Mouse (Mus musculus): ENCODE measurements around the gene Kif14. TPM values are rescaled to one million over a fixed set of nuclear protein-coding genes. Genes with fewer than 3 reads are reported as not detected.

Gene Kif14
- polyA plus RNA-seq, 1 experiment from 2014 or later, result 5.2 TPM

GRCm38 (mm10) chr1:136568738-136569194, 102.6 kb downstream of the Kif14 start:
- no peak overlapping the region for H3K4me2 ChIP-seq (ENCODE audit: low read depth, low read length)
- H3K9ac ChIP-seq (ENCODE audit: low read length), result no peak overlapping the region
- no peaks in the 10 kb centered on the region for H3K9me3 ChIP-seq (replicated peaks; ENCODE audit: control insufficient read depth, low read length)
- no peak for ATAC-seq (ENCODE audit: insufficient read depth, low FRiP score)
- no peaks in the 10 kb centered on the region for H3K27me3 ChIP-seq (ENCODE audit: control insufficient read depth, insufficient read depth, low read length)
- no peak overlapping the region for H3K4me3 ChIP-seq (replicated peaks; ENCODE audit: low read length)
- peaks cover 4% of the 10 kb centered on the region; the same call in 1 of the 2 replicates for H3K4me1 ChIP-seq (ENCODE audit: control insufficient read depth, insufficient read depth, low read length)
- 92% methylated on average over 11 of the region's 11 CpGs for WGBS
- H3K36me3 ChIP-seq (ENCODE audit: control insufficient read depth, insufficient read depth, low read length), result no peaks in the 10 kb centered on the region
- no peak overlapping the region for H3K27ac ChIP-seq (ENCODE audit: low read length)

GRCm38 (mm10) chr1:136569206-136569605, 103.1 kb downstream of the Kif14 start:
- Histone ChIP-seq H3K27me3 (ENCODE audit: control insufficient read depth, insufficient read depth, low read length) (no peaks in the 10 kb centered on the region), H3K27ac (ENCODE audit: low read length) (no peak overlapping the region), H3K4me3 (replicated peaks; ENCODE audit: low read length) (no peak overlapping the region), H3K9ac (ENCODE audit: low read length) (no peak overlapping the region), H3K4me2 (ENCODE audit: low read depth, low read length) (no peak overlapping the region), H3K4me1 (ENCODE audit: control insufficient read depth, insufficient read depth, low read length) (peaks cover 4% of the 10 kb centered on the region; the same call in 1 of the 2 replicates), H3K9me3 (replicated peaks; ENCODE audit: control insufficient read depth, low read length) (no peaks in the 10 kb centered on the region), H3K36me3 (ENCODE audit: control insufficient read depth, insufficient read depth, low read length) (no peaks in the 10 kb centered on the region)
- WGBS, result 86% methylated on average over 8 of the region's 8 CpGs
- no peak for ATAC-seq (ENCODE audit: insufficient read depth, low FRiP score)

- no peaks in the 10 kb centered on the region for H3K9me3 ChIP-seq (replicated peaks; ENCODE audit: control insufficient read depth, low read length)
- H3K9ac ChIP-seq (ENCODE audit: low read length), result peak overlapping the region; percentile 36; the same call in 1 of the 2 replicates
- H3K4me1 ChIP-seq (ENCODE audit: control insufficient read depth, insufficient read depth, low read length), result peaks cover 4% of the 10 kb centered on the region; the same call in 1 of the 2 replicates
- no peaks in the 10 kb centered on the region for H3K36me3 ChIP-seq (ENCODE audit: control insufficient read depth, insufficient read depth, low read length)
- H3K4me2 ChIP-seq (ENCODE audit: low read depth, low read length), result peak overlapping the region; percentile 40
- H3K27ac ChIP-seq (ENCODE audit: low read length), result no peak overlapping the region
- ATAC-seq (ENCODE audit: insufficient read depth, low FRiP score), result no peak
- WGBS, result 47% methylated on average over 20 of the region's 20 CpGs
- H3K4me3 ChIP-seq (replicated peaks; ENCODE audit: low read length), result no peak overlapping the region
- H3K27me3 ChIP-seq (ENCODE audit: control insufficient read depth, insufficient read depth, low read length), result no peaks in the 10 kb centered on the region
Measured at GRCm38 (mm10) chr1:136569626-136570297, 103.6 kb downstream of the Kif14 start.

- H3K4me3 ChIP-seq (replicated peaks; ENCODE audit: low read length), result no peak overlapping the region
- H3K27ac ChIP-seq (ENCODE audit: low read length), result no peak overlapping the region
- H3K4me1 ChIP-seq (ENCODE audit: control insufficient read depth, insufficient read depth, low read length), result peaks cover 4% of the 10 kb centered on the region; the same call in 1 of the 2 replicates
- peak overlapping the region; percentile 40 for H3K4me2 ChIP-seq (ENCODE audit: low read depth, low read length)
- no peaks in the 10 kb centered on the region for H3K27me3 ChIP-seq (ENCODE audit: control insufficient read depth, insufficient read depth, low read length)
- WGBS, result 15% methylated on average over 13 of the region's 13 CpGs
- H3K36me3 ChIP-seq (ENCODE audit: control insufficient read depth, insufficient read depth, low read length), result no peaks in the 10 kb centered on the region
- peak overlapping the region; percentile 36; the same call in 1 of the 2 replicates for H3K9ac ChIP-seq (ENCODE audit: low read length)
- no peak for ATAC-seq (ENCODE audit: insufficient read depth, low FRiP score)
- no peaks in the 10 kb centered on the region for H3K9me3 ChIP-seq (replicated peaks; ENCODE audit: control insufficient read depth, low read length)
Measured at GRCm38 (mm10) chr1:136570298-136570653, 104.1 kb downstream of the Kif14 start.

GRCm38 (mm10) chr1:136570976-136571375, 104.8 kb downstream of the Kif14 start:
- no peaks in the 10 kb centered on the region for H3K36me3 ChIP-seq (ENCODE audit: control insufficient read depth, insufficient read depth, low read length)
- H3K4me3 ChIP-seq (replicated peaks; ENCODE audit: low read length), result no peak overlapping the region
- H3K4me2 ChIP-seq (ENCODE audit: low read depth, low read length), result no peak overlapping the region
- H3K27ac ChIP-seq (ENCODE audit: low read length), result no peak overlapping the region
- H3K27me3 ChIP-seq (ENCODE audit: control insufficient read depth, insufficient read depth, low read length), result no peaks in the 10 kb centered on the region
- H3K4me1 ChIP-seq (ENCODE audit: control insufficient read depth, insufficient read depth, low read length), result peaks cover 4% of the 10 kb centered on the region; the same call in 1 of the 2 replicates
- H3K9ac ChIP-seq (ENCODE audit: low read length), result no peak overlapping the region
- no peak for ATAC-seq (ENCODE audit: insufficient read depth, low FRiP score)
- no peaks in the 10 kb centered on the region for H3K9me3 ChIP-seq (replicated peaks; ENCODE audit: control insufficient read depth, low read length)
- WGBS, result 84% methylated on average over 9 of the region's 9 CpGs

GRCm38 (mm10) chr1:136571530-136571929, 105.4 kb downstream of the Kif14 start:
- Histone ChIP-seq H3K4me2 (ENCODE audit: low read depth, low read length) (no peak overlapping the region), H3K9me3 (replicated peaks; ENCODE audit: control insufficient read depth, low read length) (no peaks in the 10 kb centered on the region), H3K4me1 (ENCODE audit: control insufficient read depth, insufficient read depth, low read length) (peaks cover 4% of the 10 kb centered on the region; the same call in 1 of the 2 replicates), H3K36me3 (ENCODE audit: control insufficient read depth, insufficient read depth, low read length) (no peaks in the 10 kb centered on the region), H3K9ac (ENCODE audit: low read length) (no peak overlapping the region), H3K4me3 (replicated peaks; ENCODE audit: low read length) (no peak overlapping the region), H3K27me3 (ENCODE audit: control insufficient read depth, insufficient read depth, low read length) (no peaks in the 10 kb centered on the region), H3K27ac (ENCODE audit: low read length) (no peak overlapping the region)
- 86% methylated on average over 10 of the region's 10 CpGs for WGBS
- no peak for ATAC-seq (ENCODE audit: insufficient read depth, low FRiP score)

GRCm38 (mm10) chr1:136577890-136578663, 111.9 kb downstream of the Kif14 start:
- Histone ChIP-seq H3K4me1 (ENCODE audit: control insufficient read depth, insufficient read depth, low read length) (no peaks in the 10 kb centered on the region), H3K36me3 (ENCODE audit: control insufficient read depth, insufficient read depth, low read length) (no peaks in the 10 kb centered on the region), H3K9me3 (replicated peaks; ENCODE audit: control insufficient read depth, low read length) (no peaks in the 10 kb centered on the region), H3K4me3 (replicated peaks; ENCODE audit: low read length) (no peak overlapping the region), H3K4me2 (ENCODE audit: low read depth, low read length) (no peak overlapping the region), H3K27ac (ENCODE audit: low read length) (no peak overlapping the region), H3K27me3 (ENCODE audit: control insufficient read depth, insufficient read depth, low read length) (no peaks in the 10 kb centered on the region), H3K9ac (ENCODE audit: low read length) (no peak overlapping the region)
- ATAC-seq (ENCODE audit: insufficient read depth, low FRiP score), result peak; percentile 47; the same call in 1 of the 2 replicates
- WGBS, result 36% methylated on average over 16 of the region's 16 CpGs

GRCm38 (mm10) chr1:136579360-136579759, 113.2 kb downstream of the Kif14 start:
- WGBS, result 74% methylated on average over 14 of the region's 14 CpGs
- ATAC-seq (ENCODE audit: insufficient read depth, low FRiP score), result no peak
- H3K9ac ChIP-seq (ENCODE audit: low read length), result no peak overlapping the region
- H3K9me3 ChIP-seq (replicated peaks; ENCODE audit: control insufficient read depth, low read length), result no peaks in the 10 kb centered on the region
- H3K36me3 ChIP-seq (ENCODE audit: control insufficient read depth, insufficient read depth, low read length), result no peaks in the 10 kb centered on the region
- no peaks in the 10 kb centered on the region for H3K4me1 ChIP-seq (ENCODE audit: control insufficient read depth, insufficient read depth, low read length)
- no peak overlapping the region for H3K27ac ChIP-seq (ENCODE audit: low read length)
- no peaks in the 10 kb centered on the region for H3K27me3 ChIP-seq (ENCODE audit: control insufficient read depth, insufficient read depth, low read length)
- no peak overlapping the region for H3K4me3 ChIP-seq (replicated peaks; ENCODE audit: low read length)
- H3K4me2 ChIP-seq (ENCODE audit: low read depth, low read length), result no peak overlapping the region

- H3K27me3 ChIP-seq (ENCODE audit: control insufficient read depth, insufficient read depth, low read length), result no peaks in the 10 kb centered on the region
- 75% methylated on average over 8 of the region's 8 CpGs for WGBS
- H3K9ac ChIP-seq (ENCODE audit: low read length), result no peak overlapping the region
- ATAC-seq (ENCODE audit: insufficient read depth, low FRiP score), result no peak
- H3K4me2 ChIP-seq (ENCODE audit: low read depth, low read length), result no peak overlapping the region
- no peak overlapping the region for H3K4me3 ChIP-seq (replicated peaks; ENCODE audit: low read length)
- H3K27ac ChIP-seq (ENCODE audit: low read length), result no peak overlapping the region
- no peaks in the 10 kb centered on the region for H3K4me1 ChIP-seq (ENCODE audit: control insufficient read depth, insufficient read depth, low read length)
- H3K9me3 ChIP-seq (replicated peaks; ENCODE audit: control insufficient read depth, low read length), result no peaks in the 10 kb centered on the region
- H3K36me3 ChIP-seq (ENCODE audit: control insufficient read depth, insufficient read depth, low read length), result no peaks in the 10 kb centered on the region
Measured at GRCm38 (mm10) chr1:136580266-136580665, 114.1 kb downstream of the Kif14 start.
